Comparison of ENCODE assay signal across 7 mouse cellular contexts in genomic region chr16:11066029-11066832, GRCm38 (mm10). TPM values are rescaled to one million over a fixed set of nuclear protein-coding genes. Genes with fewer than 3 reads are reported as not detected.
DNase-seq lines count a peak whose midpoint lies in the region; ATAC-seq lines count a peak whose summit lies in the region.

TSS of gene Litaf (minus strand) at chr16:11066157.

- DNase-seq in adrenal gland, postnatal 25 days: peak; percentile 99
- peak; percentile 100 for DNase-seq in heart, adult 11 months
- DNase-seq in kidney, adult 18-20 months: peak; percentile 97
- peak; percentile 99 for DNase-seq in limb, embryonic 11.5 days (ENCODE audit: low spot score)
- peak; percentile 100 for DNase-seq in midbrain, embryonic 14.5 days
- DNase-seq in spleen, adult 18-20 months: peak; percentile 97 to 98

- peaks cover 54% of the 10 kb centered on the region for H3K4me1 ChIP-seq in embryonic facial prominence, embryonic 12.5 days
- peaks cover 25% of the 10 kb centered on the region for H3K4me1 ChIP-seq in limb, embryonic 11.5 days (ENCODE audit: control insufficient read depth, insufficient read depth, low read length)
- H3K4me1 ChIP-seq in midbrain, embryonic 14.5 days (ENCODE audit: control insufficient read depth, insufficient read depth, low read length): peaks cover 53% of the 10 kb centered on the region

- H3K4me3 ChIP-seq in embryonic facial prominence, embryonic 12.5 days: peak within 1 kb of the TSS; percentile 82
- H3K4me3 ChIP-seq in limb, embryonic 11.5 days (ENCODE audit: low read depth, low read length): peak within 1 kb of the TSS; percentile 89
- H3K4me3 ChIP-seq in midbrain, embryonic 14.5 days (replicated peaks; ENCODE audit: low read depth, low read length): peak within 1 kb of the TSS; percentile 85

- peak; percentile 95 for ATAC-seq in embryonic facial prominence, embryonic 12.5 days (ENCODE audit: insufficient number of reproducible peaks, insufficient read depth, low FRiP score, low TSS enrichment)
- peak; percentile 98 for ATAC-seq in limb, embryonic 11.5 days (ENCODE audit: insufficient number of reproducible peaks, low FRiP score, low TSS enrichment, low read depth)
- peak; percentile 98 for ATAC-seq in midbrain, embryonic 14.5 days (ENCODE audit: low FRiP score, low TSS enrichment)

- H3K9me3 ChIP-seq in embryonic facial prominence, embryonic 12.5 days: no peaks in the 10 kb centered on the region
- no peaks in the 10 kb centered on the region for H3K9me3 ChIP-seq in limb, embryonic 11.5 days (ENCODE audit: control insufficient read depth, low read length)
- H3K9me3 ChIP-seq in midbrain, embryonic 14.5 days (ENCODE audit: control insufficient read depth, low read length): no peaks in the 10 kb centered on the region

- H3K4me2 ChIP-seq in embryonic facial prominence, embryonic 12.5 days (replicated peaks): peak within 1 kb of the TSS; percentile 78
- H3K4me2 ChIP-seq in limb, embryonic 11.5 days (ENCODE audit: low read depth, severe bottlenecking): peak within 1 kb of the TSS; percentile 86
- peak within 1 kb of the TSS; percentile 96 for H3K4me2 ChIP-seq in midbrain, embryonic 14.5 days (ENCODE audit: low read length)

- peaks cover 6% of the 10 kb centered on the region; the same call in 1 of the 2 replicates for H3K36me3 ChIP-seq in embryonic facial prominence, embryonic 12.5 days
- H3K36me3 ChIP-seq in limb, embryonic 11.5 days (ENCODE audit: control insufficient read depth, insufficient read depth, low read length): 0 out of 2 replicates have a peak, but pooled peaks cover 3% of the 10 kb centered on the region
- H3K36me3 ChIP-seq in midbrain, embryonic 14.5 days (ENCODE audit: control insufficient read depth, insufficient read depth, low read length): 0 out of 2 replicates have a peak, but pooled peaks cover 2% of the 10 kb centered on the region

- H3K9ac ChIP-seq in embryonic facial prominence, embryonic 12.5 days: peak within 1 kb of the TSS; percentile 94
- H3K9ac ChIP-seq in limb, embryonic 11.5 days (ENCODE audit: low read length): peak within 1 kb of the TSS; percentile 98
- peak within 1 kb of the TSS; percentile 98 for H3K9ac ChIP-seq in midbrain, embryonic 14.5 days (replicated peaks; ENCODE audit: low read length)

- WGBS in embryonic facial prominence, embryonic 12.5 days: under 1% methylated on average over 78 of the region's 78 CpGs
- under 1% methylated on average over 61 of the region's 78 CpGs for WGBS in limb, embryonic 11.5 days
- WGBS in midbrain, embryonic 14.5 days: under 1% methylated on average over 78 of the region's 78 CpGs

- no peaks in the 10 kb centered on the region for H3K27me3 ChIP-seq in embryonic facial prominence, embryonic 12.5 days
- H3K27me3 ChIP-seq in limb, embryonic 11.5 days (ENCODE audit: control insufficient read depth, insufficient read depth, low read length): no peaks in the 10 kb centered on the region
- H3K27me3 ChIP-seq in midbrain, embryonic 14.5 days (ENCODE audit: control insufficient read depth, insufficient read depth, low read length): no peaks in the 10 kb centered on the region

- peak within 1 kb of the TSS; percentile 96 for H3K27ac ChIP-seq in embryonic facial prominence, embryonic 12.5 days
- H3K27ac ChIP-seq in limb, embryonic 11.5 days (replicated peaks; ENCODE audit: low read depth, low read length): peak within 1 kb of the TSS; percentile 92
- H3K27ac ChIP-seq in midbrain, embryonic 14.5 days (replicated peaks; ENCODE audit: low read depth, low read length): peak within 1 kb of the TSS; percentile 99

RNA-seq across cellular contexts. Expression of gene Litaf, which starts in this region (rescaled TPM):
- 38.6 and 46.5 TPM in 2 replicates for total RNA-seq in adrenal gland, postnatal 25 days (2021)
- polyA plus RNA-seq in embryonic facial prominence, embryonic 12.5 days (2016; fragmentation: Nextera tagmentation; extraction: Ambion mirVana): 102 and 103 TPM in 2 replicates
- polyA plus RNA-seq in limb, embryonic 11.5 days (2014; fragmentation: Nextera tagmentation; extraction: Ambion mirVana): 87.2 and 90.2 TPM in 2 replicates
- polyA plus RNA-seq in midbrain, embryonic 14.5 days (2014; fragmentation: Nextera tagmentation; extraction: Ambion mirVana): 20.7 and 32.0 TPM in 2 replicates

Comparison
In these comparisons a context has a peak if more than half of its experiments do, and no peak if none do; other contexts are left out.
1. Peak in every context shown above with its lines: DNase-seq, ATAC-seq, H3K4me3 ChIP-seq and H3K27ac ChIP-seq.